Mouse (Mus musculus) kidney, embryonic 16.5 days (tissue): ENCODE data around the gene Slc8b1. TPM values are rescaled to one million over a fixed set of nuclear protein-coding genes. Genes with fewer than 3 reads are reported as not detected.

ENCODE experiments used
- ATAC-seq: fragments of 200-750 bp; cut with Nextera tagmentation; 2 replicates; pipeline ENCODE4 v1.8.0; 2017; ENCODE audit warnings: moderate TSS enrichment; ENCODE audit not compliant: low FRiP score, low TSS enrichment
- H3K27ac ChIP-seq: fragments of 300-500 bp; sonication (generic); 2 replicates; pipeline ENCODE4 v1.5.1; 2014; ENCODE audit warnings: low read length
- H3K27me3 ChIP-seq: fragments of 300-500 bp; sonication (generic); 2 replicates; pipeline ENCODE4 v1.6.1; 2014; ENCODE audit warnings: low read length, control low read depth, mixed read lengths; ENCODE audit not compliant: insufficient read depth
- H3K36me3 ChIP-seq: fragments of 300-500 bp; sonication (generic); 2 replicates; pipeline ENCODE4 v1.6.1; 2014; ENCODE audit warnings: low read length, control low read depth, mixed read lengths; ENCODE audit not compliant: insufficient read depth
- H3K4me1 ChIP-seq: fragments of 300-500 bp; sonication (generic); 2 replicates; pipeline ENCODE4 v1.6.1; 2014; ENCODE audit warnings: low read length, control low read depth, mixed read lengths; ENCODE audit not compliant: insufficient read depth
- H3K4me2 ChIP-seq: fragments of 300-500 bp; sonication (generic); replicated peaks from 2 replicates; pipeline ENCODE4 v1.6.1; 2014; ENCODE audit warnings: low read depth, low read length
- H3K4me3 ChIP-seq: fragments of 300-500 bp; sonication (generic); 2 replicates; pipeline ENCODE4 v1.5.1; 2014; ENCODE audit warnings: mild to moderate bottlenecking, low read length
- H3K9ac ChIP-seq: fragments of 300-500 bp; sonication (generic); replicated peaks from 2 replicates; pipeline ENCODE4 v1.6.1; 2014; ENCODE audit warnings: low read length
- H3K9me3 ChIP-seq: fragments of 300-500 bp; sonication (generic); 2 replicates; pipeline ENCODE4 v1.6.1; 2016; ENCODE audit warnings: low read length, control low read depth
- WGBS: fragments of 180-500 bp; shearing (Covaris S2); extraction: QIAGEN DNeasy Blood & Tissue Kit; methylation state at CpG from one replicate; pipeline ENCODE4 v1.1.7; 2014; 5-methylcytosine and 5-hydroxymethylcytosine counted together
- polyA plus RNA-seq: library from polyadenylated mRNA; unstranded; fragments of >200 nt; fragmentation: Nextera tagmentation; extraction: Ambion mirVana; gene quantifications from 2 replicates; pipeline ENCODE4 v1.2.1, GENCODE M21; 2015

Slc8b1 gene
- polyA plus RNA-seq, 1 experiment from 2014 or later: 10.1 TPM

- ATAC-seq: peak; percentile 76
- peaks cover 15% of the 10 kb centered on the region for H3K4me1 ChIP-seq
Observed at GRCm38 (mm10) chr5:120503144-120503795, 7.7 kb upstream of the Slc8b1 start, which contains the start of gene Plbd2. TSS of gene Plbd2 (minus strand) at chr5:120503625.

GRCm38 (mm10) chr5:120505368-120505767 lies 5.6 kb upstream of the Slc8b1 start:
- no peak overlapping the region for H3K27ac ChIP-seq
- no peak overlapping the region for H3K4me3 ChIP-seq
- WGBS: 19% methylated on average over 16 of the region's 16 CpGs
- peak; percentile 29 for ATAC-seq
- peak overlapping the region; percentile 33; the same call in 1 of the 2 replicates for H3K4me2 ChIP-seq
- peaks cover 2% of the 10 kb centered on the region; the same call in 1 of the 2 replicates for H3K9me3 ChIP-seq
- H3K9ac ChIP-seq: no peak overlapping the region; the same call in 1 of the 2 replicates
- no peaks in the 10 kb centered on the region for H3K36me3 ChIP-seq
- peaks cover 15% of the 10 kb centered on the region for H3K4me1 ChIP-seq
- H3K27me3 ChIP-seq: no peaks in the 10 kb centered on the region

More at GRCm38 (mm10) chr5:120503144-120503795, 7.7 kb upstream of the Slc8b1 start, which contains the start of gene Plbd2:
- Histone ChIP-seq H3K27me3 (no peaks in the 10 kb centered on the region), H3K9ac (peak within 1 kb of the TSS; percentile 87), H3K9me3 (no peaks in the 10 kb centered on the region), H3K4me3 (peak within 1 kb of the TSS; percentile 79), H3K27ac (no peak within 1 kb of the TSS), H3K4me2 (peak within 1 kb of the TSS; percentile 92), H3K36me3 (no peaks in the 10 kb centered on the region)
- WGBS: 0% methylated on average over 54 of the region's 55 CpGs

GRCm38 (mm10) chr5:120505781-120506180 lies 5.2 kb upstream of the Slc8b1 start:
- Histone ChIP-seq H3K9me3 (peaks cover 2% of the 10 kb centered on the region; the same call in 1 of the 2 replicates), H3K9ac (no peak overlapping the region), H3K4me3 (no peak overlapping the region), H3K4me1 (peaks cover 15% of the 10 kb centered on the region), H3K27me3 (no peaks in the 10 kb centered on the region), H3K27ac (no peak overlapping the region), H3K36me3 (no peaks in the 10 kb centered on the region), H3K4me2 (peak overlapping the region; percentile 33; the same call in 1 of the 2 replicates)
- WGBS: 64% methylated on average over 9 of the region's 9 CpGs
- ATAC-seq: no peak

GRCm38 (mm10) chr5:120506490-120506889 lies 4.5 kb upstream of the Slc8b1 start:
- H3K9me3 ChIP-seq: peaks cover 2% of the 10 kb centered on the region; the same call in 1 of the 2 replicates
- no peak overlapping the region for H3K9ac ChIP-seq
- H3K36me3 ChIP-seq: no peaks in the 10 kb centered on the region
- H3K4me3 ChIP-seq: no peak overlapping the region
- no peak overlapping the region for H3K4me2 ChIP-seq
- H3K27ac ChIP-seq: no peak overlapping the region
- H3K27me3 ChIP-seq: no peaks in the 10 kb centered on the region
- H3K4me1 ChIP-seq: peaks cover 17% of the 10 kb centered on the region
- ATAC-seq: no peak
- WGBS: 51% methylated on average over 9 of the region's 9 CpGs

GRCm38 (mm10) chr5:120507311-120507710 lies 3.7 kb upstream of the Slc8b1 start:
- Histone ChIP-seq H3K27me3 (no peaks in the 10 kb centered on the region), H3K27ac (no peak overlapping the region), H3K4me3 (no peak overlapping the region), H3K4me1 (peaks cover 14% of the 10 kb centered on the region), H3K9me3 (peaks cover 2% of the 10 kb centered on the region; the same call in 1 of the 2 replicates), H3K4me2 (no peak overlapping the region), H3K36me3 (no peaks in the 10 kb centered on the region), H3K9ac (no peak overlapping the region)
- no peak for ATAC-seq
- WGBS: 57% methylated on average over 4 of the region's 4 CpGs

- Histone ChIP-seq H3K9me3 (peaks cover 2% of the 10 kb centered on the region; the same call in 1 of the 2 replicates), H3K27me3 (no peaks in the 10 kb centered on the region), H3K4me2 (peak overlapping the region; percentile 72), H3K4me3 (peak overlapping the region; percentile 62), H3K36me3 (no peaks in the 10 kb centered on the region), H3K4me1 (peaks cover 44% of the 10 kb centered on the region), H3K9ac (peak overlapping the region; percentile 64; the same call in 1 of the 2 replicates), H3K27ac (no peak overlapping the region)
- 27% methylated on average over 14 of the region's 14 CpGs for WGBS
- ATAC-seq: no peak
Observed at GRCm38 (mm10) chr5:120511643-120512220, 764 bp downstream of the Slc8b1 start.

- Histone ChIP-seq H3K36me3 (no peaks in the 10 kb centered on the region), H3K27me3 (no peaks in the 10 kb centered on the region), H3K9me3 (peaks cover 2% of the 10 kb centered on the region; the same call in 1 of the 2 replicates), H3K4me1 (peaks cover 44% of the 10 kb centered on the region), H3K9ac (0 out of 2 replicates have a peak overlapping the region, but pooled peaks have one; percentile 3), H3K4me3 (no peak overlapping the region), H3K4me2 (peak overlapping the region; percentile 7), H3K27ac (peak overlapping the region; percentile 59)
- ATAC-seq: peak; percentile 10; the same call in 1 of the 2 replicates
- 42% methylated on average over 15 of the region's 15 CpGs for WGBS
Observed at GRCm38 (mm10) chr5:120512911-120513555, 2.1 kb downstream of the Slc8b1 start.

- H3K27ac ChIP-seq: peak overlapping the region; percentile 59
- no peaks in the 10 kb centered on the region for H3K27me3 ChIP-seq
- 0 out of 2 replicates have a peak overlapping the region, but pooled peaks have one; percentile 19 for H3K9ac ChIP-seq
- WGBS: 56% methylated on average over 9 of the region's 9 CpGs
- H3K9me3 ChIP-seq: peaks cover 2% of the 10 kb centered on the region; the same call in 1 of the 2 replicates
- H3K4me1 ChIP-seq: peaks cover 44% of the 10 kb centered on the region
- no peak overlapping the region for H3K4me3 ChIP-seq
- ATAC-seq: no peak
- no peak overlapping the region for H3K4me2 ChIP-seq
- H3K36me3 ChIP-seq: no peaks in the 10 kb centered on the region
Observed at GRCm38 (mm10) chr5:120514031-120514677, 3.2 kb downstream of the Slc8b1 start.

GRCm38 (mm10) chr5:120514754-120515153 lies 3.8 kb downstream of the Slc8b1 start:
- 7% methylated on average over 4 of the region's 4 CpGs for WGBS
- no peaks in the 10 kb centered on the region for H3K9me3 ChIP-seq
- ATAC-seq: 0 out of 2 replicates have a peak, but pooled peaks have one; percentile 4
- no peaks in the 10 kb centered on the region for H3K36me3 ChIP-seq
- H3K4me3 ChIP-seq: no peak overlapping the region
- no peak overlapping the region for H3K9ac ChIP-seq
- H3K27ac ChIP-seq: peak overlapping the region; percentile 59; the same call in 1 of the 2 replicates
- H3K27me3 ChIP-seq: no peaks in the 10 kb centered on the region
- no peak overlapping the region for H3K4me2 ChIP-seq
- peaks cover 44% of the 10 kb centered on the region for H3K4me1 ChIP-seq
